Mouse (Mus musculus): ENCODE results near the gene Trp53rka.

Gene Trp53rka

DNA sequence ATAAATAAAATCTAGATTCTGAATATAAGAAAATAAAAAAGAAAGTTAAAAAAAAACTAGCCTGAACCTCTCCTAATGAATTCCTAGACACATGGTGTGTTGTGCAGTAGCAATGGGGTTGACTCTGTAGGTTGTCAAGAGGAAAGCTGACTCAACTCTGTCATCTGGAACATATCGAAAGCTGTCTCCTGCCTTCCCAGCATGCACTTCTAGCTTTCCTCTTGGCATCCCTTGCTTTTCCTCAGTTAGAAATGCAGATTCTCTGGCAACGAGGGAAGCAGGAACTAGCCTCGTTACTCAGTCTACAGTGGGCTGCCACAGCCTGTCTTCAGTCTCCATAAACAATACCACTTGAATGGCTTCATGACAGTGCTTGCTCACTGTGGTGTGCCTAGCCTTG lies 7.3 kb downstream of the Trp53rka start:
- ATAC-seq (ENCODE audit: low TSS enrichment): no peak

GRCm38 (mm10) chr2:165484152-165484551 lies 9.0 kb downstream of the Trp53rka start:
- no peak for ATAC-seq (ENCODE audit: low TSS enrichment)

DNA sequence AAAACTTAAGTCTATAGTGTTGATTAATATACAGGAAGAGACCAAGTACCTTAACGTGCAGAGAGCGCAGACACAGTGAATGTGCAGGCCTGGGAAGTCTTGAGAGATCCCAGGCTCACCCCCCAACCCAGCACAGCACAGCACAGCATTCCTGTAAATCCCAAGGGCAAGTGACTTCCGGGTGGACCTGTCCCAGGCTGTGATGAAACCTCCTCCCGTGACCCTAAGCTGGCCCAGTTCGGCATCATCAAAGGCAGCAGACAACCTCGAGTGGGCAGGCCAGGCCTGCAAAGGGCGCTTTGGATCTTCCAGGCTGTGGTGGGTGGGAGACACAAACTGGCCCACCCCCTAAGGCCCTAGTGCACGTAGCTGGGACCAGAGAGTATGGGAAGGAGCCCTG lies 11.1 kb downstream of the Trp53rka start:
- no peak for ATAC-seq (ENCODE audit: low TSS enrichment)

DNA sequence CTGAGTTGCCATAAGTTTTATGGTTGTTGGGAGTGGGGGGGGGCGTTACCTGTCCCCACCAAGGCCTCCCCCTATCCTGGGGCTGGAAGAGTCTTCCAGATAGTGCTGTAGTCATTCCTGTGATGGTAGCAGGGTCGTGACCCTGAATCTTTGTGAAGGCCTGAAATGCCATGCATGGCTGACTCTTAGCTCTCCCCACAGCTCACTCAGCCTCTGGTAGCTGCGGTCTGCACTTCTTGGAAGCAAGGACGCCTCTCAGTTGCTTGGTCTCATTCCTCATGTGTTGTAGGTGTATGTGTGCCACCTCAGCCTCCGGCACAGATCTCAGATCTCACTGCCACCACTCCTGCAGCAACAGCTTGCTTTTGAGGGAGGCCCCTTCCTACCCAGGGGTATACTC lies 17.3 kb downstream of the Trp53rka start:
- no peak for ATAC-seq (ENCODE audit: low TSS enrichment)

- ATAC-seq (ENCODE audit: low TSS enrichment): no peak
Measured at GRCm38 (mm10) chr2:165475412-165475811, 17.7 kb downstream of the Trp53rka start.

- ATAC-seq (ENCODE audit: low TSS enrichment): no peak
Measured at GRCm38 (mm10) chr2:165473003-165473402, 20.1 kb downstream of the Trp53rka start, which contains the start of gene Slc13a3. Slc13a3 (minus strand) TSS chr2:165473230.

GRCm38 (mm10) chr2:165471943-165472342 lies 21.2 kb downstream of the Trp53rka start:
- no peak for ATAC-seq (ENCODE audit: low TSS enrichment)

DNA sequence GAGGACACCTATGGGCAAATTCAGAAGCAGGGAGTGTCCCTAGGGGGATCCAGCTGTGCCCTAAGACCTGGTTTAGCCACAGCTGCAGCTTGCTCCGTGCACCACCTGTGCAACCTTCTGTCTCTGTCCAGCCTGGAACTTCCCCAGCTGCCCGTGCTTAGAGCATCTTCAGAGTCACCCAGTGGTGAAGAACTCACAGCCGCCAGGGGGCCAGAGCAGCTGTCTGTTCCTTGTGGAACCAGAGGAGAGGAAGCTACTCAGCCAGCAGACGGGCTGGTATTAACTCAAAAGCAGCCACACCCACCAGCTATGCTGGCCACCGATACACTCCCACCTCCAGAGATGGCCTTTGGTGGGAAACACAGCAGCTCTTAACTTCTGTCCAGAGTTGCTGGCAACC lies 23.0 kb downstream of the Trp53rka start:
- ATAC-seq (ENCODE audit: low TSS enrichment): no peak

DNA sequence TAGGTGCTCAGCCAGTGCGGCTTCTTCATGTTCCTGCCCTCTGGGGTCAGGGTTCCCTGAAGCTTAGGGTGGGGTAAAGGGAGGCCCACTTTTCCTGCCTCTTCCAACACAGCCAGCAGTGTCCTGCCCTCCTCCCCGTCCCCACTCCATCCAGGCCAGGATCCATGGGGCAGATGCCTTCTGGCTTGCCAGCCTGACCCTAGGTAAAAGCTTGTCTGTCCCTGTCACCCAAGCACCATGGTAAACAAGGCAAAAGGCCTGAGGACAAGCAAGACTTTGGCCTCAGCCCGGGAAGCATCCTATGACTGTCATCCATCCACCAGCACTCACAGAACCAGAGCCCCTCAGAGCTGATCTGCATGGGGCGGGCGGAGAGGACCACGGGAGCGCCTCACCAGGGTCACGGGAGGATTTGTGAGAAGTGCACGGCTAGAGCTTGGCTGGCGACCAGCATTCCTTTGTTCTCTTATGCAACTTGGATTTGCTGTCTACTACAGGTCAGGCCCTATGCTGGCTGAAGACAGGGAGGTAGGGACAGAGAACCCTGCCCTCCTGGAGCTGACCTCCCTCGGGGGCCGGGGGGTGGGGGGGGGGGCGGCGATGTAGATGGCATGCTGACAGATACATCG lies 25.2 kb downstream of the Trp53rka start:
- ATAC-seq (ENCODE audit: low TSS enrichment): no peak

- ATAC-seq (ENCODE audit: low TSS enrichment): no peak
Measured at GRCm38 (mm10) chr2:165459663-165460062, 33.5 kb downstream of the Trp53rka start.

GRCm38 (mm10) chr2:165458189-165458588 lies 34.9 kb downstream of the Trp53rka start:
- ATAC-seq (ENCODE audit: low TSS enrichment): no peak

- ATAC-seq (ENCODE audit: low TSS enrichment): no peak
Measured at GRCm38 (mm10) chr2:165456710-165457109, 36.4 kb downstream of the Trp53rka start.

- no peak for ATAC-seq (ENCODE audit: low TSS enrichment)
Measured at GRCm38 (mm10) chr2:165452730-165453693, 40.1 kb downstream of the Trp53rka start.

DNA sequence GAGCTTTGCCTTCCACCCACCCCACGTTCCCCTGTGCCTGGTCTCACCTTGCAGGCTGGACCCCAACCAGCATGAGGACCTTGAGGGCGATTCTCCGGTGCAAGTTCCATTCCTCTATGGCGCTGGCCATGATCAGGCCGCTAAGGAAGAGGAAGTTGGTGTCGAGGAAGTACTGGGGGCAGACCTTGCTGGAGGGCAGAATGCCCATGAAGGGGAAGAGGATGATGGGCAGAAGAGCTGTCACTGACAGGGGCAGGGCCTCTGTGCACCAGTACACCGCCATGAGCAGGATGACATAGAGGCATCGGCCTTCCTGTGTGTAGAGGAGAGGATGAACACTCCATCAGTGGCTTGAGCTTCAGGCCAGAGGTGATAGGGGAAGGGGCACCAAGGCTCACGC lies 44.6 kb downstream of the Trp53rka start:
- ATAC-seq (ENCODE audit: low TSS enrichment): no peak

GRCm38 (mm10) chr2:165444861-165445260 lies 48.3 kb downstream of the Trp53rka start:
- no peak for ATAC-seq (ENCODE audit: low TSS enrichment)

GRCm38 (mm10) chr2:165442981-165443380 lies 50.1 kb downstream of the Trp53rka start:
- ATAC-seq (ENCODE audit: low TSS enrichment): no peak

GRCm38 (mm10) chr2:165441613-165442012 lies 51.5 kb downstream of the Trp53rka start:
- no peak for ATAC-seq (ENCODE audit: low TSS enrichment)
